Mouse (Mus musculus): ENCODE measurements around the gene Adm.

Gene Adm

DNA sequence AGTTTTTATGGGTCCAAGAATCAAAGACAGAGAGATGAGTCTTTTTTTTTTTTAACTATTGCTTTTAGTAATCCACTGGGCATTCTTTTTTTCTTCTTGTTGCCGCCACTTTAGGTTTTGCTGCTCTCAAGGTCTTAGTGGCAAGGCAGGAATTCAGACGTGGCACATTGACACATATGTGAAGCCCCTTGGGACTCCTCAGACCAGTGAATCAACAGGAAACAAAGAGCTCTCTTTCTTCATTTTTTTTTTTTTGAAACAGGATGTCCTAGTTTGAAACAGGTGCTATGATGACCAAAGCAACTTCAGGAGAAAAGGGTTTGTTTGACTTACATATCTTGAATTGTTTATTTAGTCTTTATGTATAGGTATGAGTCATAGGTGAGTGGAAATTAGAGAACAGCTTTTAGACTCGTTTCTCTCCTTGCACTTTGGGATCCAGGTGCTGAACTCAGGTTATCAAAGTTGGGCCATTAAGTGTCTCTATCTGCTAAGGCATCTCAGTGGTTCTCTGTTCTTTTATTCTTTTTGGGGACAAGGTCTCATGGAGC is 31.0 kb downstream of the Adm start:
- no peak for DNase-seq (ENCODE audit: low spot score)

DNA sequence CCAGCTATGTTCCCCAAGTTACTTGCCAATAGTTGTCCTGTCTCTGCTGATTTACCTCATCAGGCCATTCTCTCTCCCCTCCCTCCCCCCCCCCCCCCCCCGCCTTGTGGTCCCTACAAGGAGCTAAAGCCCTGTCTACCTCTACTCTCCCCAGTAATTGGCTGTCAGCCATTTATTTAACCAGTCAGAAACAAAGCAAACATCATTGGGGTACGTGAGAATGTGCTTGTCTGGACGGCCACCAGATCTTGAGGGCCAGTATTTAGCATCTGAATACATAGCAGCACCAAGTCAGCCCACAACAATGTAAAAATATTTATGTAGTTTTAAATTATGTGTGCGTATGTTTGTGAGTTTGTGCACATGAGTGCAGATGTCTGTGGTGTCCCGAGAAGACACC is 39.1 kb downstream of the Adm start:
- DNase-seq (ENCODE audit: low spot score): no peak

DNA sequence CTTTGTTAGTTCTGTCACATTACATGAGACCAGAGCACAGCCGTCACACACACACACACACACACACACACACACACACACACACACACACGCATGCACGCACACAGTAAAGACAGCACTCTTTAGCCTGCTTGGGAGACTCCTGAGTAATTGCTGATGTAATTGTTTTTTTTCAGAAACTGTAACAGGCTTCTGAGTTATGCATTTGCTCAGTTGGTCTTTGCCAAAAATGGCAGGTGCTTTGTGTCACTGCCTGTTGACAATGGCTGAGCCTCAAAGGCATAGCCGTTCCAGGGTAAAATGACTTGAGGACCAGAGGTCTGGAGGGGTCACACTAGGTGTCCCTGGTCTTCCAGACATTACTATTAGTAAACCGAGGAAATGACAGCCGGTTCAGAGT is 40.8 kb downstream of the Adm start:
- no peak for DNase-seq (ENCODE audit: low spot score)

DNA sequence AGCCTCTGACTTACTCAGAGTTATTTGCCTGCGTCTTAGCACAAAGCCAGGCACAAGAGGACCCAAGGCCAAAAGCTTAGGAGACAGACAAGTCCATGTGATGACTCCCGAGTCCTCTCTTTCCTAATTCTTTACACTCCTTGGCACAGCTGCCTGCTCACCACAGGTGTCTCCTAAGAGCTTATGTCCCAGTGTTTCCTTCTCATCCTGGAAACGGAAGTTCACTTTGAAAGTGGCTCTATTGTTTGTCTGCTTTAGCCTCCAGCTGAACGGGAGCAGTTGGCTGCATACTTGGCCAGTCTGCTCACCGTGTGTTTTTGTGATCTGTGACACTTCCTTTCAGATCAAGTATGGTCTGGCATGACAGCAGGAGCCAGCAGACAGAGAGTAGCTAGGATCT is 41.3 kb downstream of the Adm start:
- DNase-seq (ENCODE audit: low spot score): no peak

DNA sequence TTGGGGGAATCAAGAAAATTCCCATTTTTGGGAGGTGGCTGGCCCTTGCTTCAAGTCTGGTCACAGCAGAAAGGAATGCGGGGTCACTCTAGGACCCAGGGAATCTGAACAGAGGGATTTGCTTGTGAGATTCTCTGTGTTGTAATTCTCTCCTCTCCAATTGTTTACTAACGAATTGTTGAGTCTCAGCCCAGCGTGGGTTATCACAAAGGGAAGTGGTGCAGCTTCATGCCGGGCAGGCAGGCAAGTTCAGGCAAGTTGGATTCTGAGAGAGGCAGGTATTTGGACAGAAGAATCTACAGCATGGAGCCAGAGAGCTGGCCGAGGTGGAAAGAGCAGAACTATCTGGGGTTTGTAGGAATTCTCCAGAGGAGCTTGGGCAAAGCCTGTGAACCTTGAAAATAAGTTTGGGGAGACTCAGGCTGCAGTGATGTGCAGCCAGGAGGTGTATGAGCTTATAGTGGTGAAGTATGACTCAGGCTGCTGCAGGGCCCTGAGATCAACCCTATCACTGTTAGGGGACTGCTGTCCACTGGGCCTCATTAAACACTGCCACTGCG is 43.7 kb downstream of the Adm start:
- DNase-seq (ENCODE audit: low spot score): no peak
